Mouse (Mus musculus): Measurements from ENCODE around the gene Cdh13.

DNA sequence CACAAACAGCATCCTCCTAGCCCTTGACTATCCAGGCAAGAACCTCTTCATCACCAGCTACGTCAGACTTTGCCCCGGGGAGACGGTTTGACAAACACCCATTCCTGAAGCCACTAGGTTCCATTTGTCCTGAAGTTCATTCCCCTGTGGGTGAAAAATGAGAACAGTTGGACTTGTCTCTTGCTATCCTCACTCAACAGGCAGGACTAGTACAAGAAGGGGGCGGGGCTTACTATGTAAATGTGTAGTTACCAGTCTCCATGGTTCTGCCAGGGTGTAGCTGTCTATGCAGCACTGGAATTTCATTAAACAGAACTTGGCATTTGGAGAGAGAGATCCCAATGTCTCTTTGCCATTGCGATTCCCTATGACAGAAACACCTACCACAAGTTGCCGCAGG, 544.2 kb downstream of the Cdh13 start:
- TF ChIP-seq CTCF (IDR thresholded peaks at IDR 0.05; ENCODE audit: low read depth) = no peak
- no peak for TF ChIP-seq EP300 (optimal IDR thresholded peaks at IDR 0.05)

Measured in stomach, postnatal 0 days (tissue).